Mouse (Mus musculus) midbrain, embryonic 12.5 days (tissue): ENCODE results near the gene Ttbk1. TPM values are rescaled to one million over a fixed set of nuclear protein-coding genes. Genes with fewer than 3 reads are reported as not detected.
"Not testable (repeated sequence)": the region's sequence is repeated elsewhere in the genome, so short reads cannot be mapped to it uniquely, and the experiment has no call there.

Experiments
- ATAC-seq: fragments of 200-750 bp; cut with Nextera tagmentation; 2 replicates; pipeline ENCODE4 v1.8.0; 2017; ENCODE audit warnings: low read depth, moderate TSS enrichment, moderate library complexity; ENCODE audit not compliant: low FRiP score
- H3K27ac ChIP-seq: fragments of 300-500 bp; sonication (generic); replicated peaks from 2 replicates; pipeline ENCODE4 v1.5.1; 2016; ENCODE audit warnings: mild to moderate bottlenecking
- H3K27me3 ChIP-seq: fragments of 300-500 bp; sonication (generic); 2 replicates; pipeline ENCODE4 v1.6.1; 2016; ENCODE audit warnings: mild to moderate bottlenecking
- H3K36me3 ChIP-seq: fragments of 300-500 bp; sonication (generic); 2 replicates; pipeline ENCODE4 v1.6.1; 2016
- H3K4me1 ChIP-seq: fragments of 300-500 bp; sonication (generic); 2 replicates; pipeline ENCODE4 v1.6.1; 2016
- H3K4me2 ChIP-seq: fragments of 300-500 bp; sonication (generic); replicated peaks from 2 replicates; pipeline ENCODE4 v1.6.1; 2016; ENCODE audit warnings: mild to moderate bottlenecking, moderate library complexity
- H3K4me3 ChIP-seq: fragments of 300-500 bp; sonication (generic); 2 replicates; pipeline ENCODE4 v1.5.1; 2016; ENCODE audit warnings: mild to moderate bottlenecking
- H3K9ac ChIP-seq: fragments of 300-500 bp; sonication (generic); replicated peaks from 2 replicates; pipeline ENCODE4 v1.6.1; 2016; ENCODE audit warnings: mild to moderate bottlenecking, moderate library complexity
- H3K9me3 ChIP-seq: fragments of 300-500 bp; sonication (generic); 2 replicates; pipeline ENCODE4 v1.6.1; 2016; ENCODE audit warnings: mild to moderate bottlenecking
- WGBS: fragments of 180-500 bp; shearing (Covaris S2); methylation state at CpG from one replicate; pipeline ENCODE4 v1.1.7; 2016; 5-methylcytosine and 5-hydroxymethylcytosine counted together
- polyA plus RNA-seq: library from polyadenylated mRNA; unstranded; fragments of >200 nt; fragmentation: Nextera tagmentation; extraction: Ambion mirVana; gene quantifications from 2 replicates; pipeline ENCODE4 v1.2.1, GENCODE M21; 2016

Gene Ttbk1
- polyA plus RNA-seq, 1 experiment from 2014 or later: 5.0 TPM

GRCm38 (mm10) chr17:46502775-46503174, 15.3 kb upstream of the Ttbk1 start:
- no peak for ATAC-seq
- no peaks in the 10 kb centered on the region for H3K9me3 ChIP-seq
- H3K9ac ChIP-seq: no peak overlapping the region
- no peak overlapping the region for H3K27ac ChIP-seq
- H3K36me3 ChIP-seq: peaks cover 41% of the 10 kb centered on the region
- H3K4me3 ChIP-seq: no peak overlapping the region
- no peaks in the 10 kb centered on the region; the same call in 1 of the 2 replicates for H3K27me3 ChIP-seq
- H3K4me2 ChIP-seq: no peak overlapping the region
- H3K4me1 ChIP-seq: 0 out of 2 replicates have a peak, but pooled peaks cover under 1% of the 10 kb centered on the region
- 86% methylated on average over 2 of the region's 2 CpGs for WGBS

DNA sequence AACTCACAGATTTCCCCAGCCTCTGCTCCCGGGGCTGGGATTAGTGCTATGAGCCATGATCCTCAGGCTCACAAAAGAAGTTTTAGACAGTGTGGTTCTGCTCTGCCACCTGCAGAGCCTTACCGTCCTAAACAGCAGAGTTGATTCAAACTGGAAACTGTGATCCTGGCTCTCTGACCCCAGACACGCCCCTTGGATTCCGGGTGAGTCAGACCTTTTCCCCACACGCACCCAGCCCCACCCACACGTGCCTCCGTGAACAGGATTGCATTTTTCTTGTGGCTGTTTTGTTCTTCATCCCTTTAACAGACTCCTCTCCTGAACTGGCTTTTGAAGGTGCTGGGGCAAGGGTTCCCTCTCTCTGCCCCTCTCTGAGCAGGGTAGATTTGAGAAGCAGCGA, 10.5 kb upstream of the Ttbk1 start:
- H3K9me3 ChIP-seq: no peaks in the 10 kb centered on the region
- no peak overlapping the region for H3K9ac ChIP-seq
- ATAC-seq: no peak
- H3K4me3 ChIP-seq: no peak overlapping the region
- H3K4me1 ChIP-seq: peaks cover 9% of the 10 kb centered on the region; the same call in 1 of the 2 replicates
- 65% methylated on average over 8 of the region's 8 CpGs for WGBS
- peaks cover 18% of the 10 kb centered on the region for H3K27me3 ChIP-seq
- H3K4me2 ChIP-seq: no peak overlapping the region
- H3K36me3 ChIP-seq: peaks cover 37% of the 10 kb centered on the region
- no peak overlapping the region for H3K27ac ChIP-seq

DNA sequence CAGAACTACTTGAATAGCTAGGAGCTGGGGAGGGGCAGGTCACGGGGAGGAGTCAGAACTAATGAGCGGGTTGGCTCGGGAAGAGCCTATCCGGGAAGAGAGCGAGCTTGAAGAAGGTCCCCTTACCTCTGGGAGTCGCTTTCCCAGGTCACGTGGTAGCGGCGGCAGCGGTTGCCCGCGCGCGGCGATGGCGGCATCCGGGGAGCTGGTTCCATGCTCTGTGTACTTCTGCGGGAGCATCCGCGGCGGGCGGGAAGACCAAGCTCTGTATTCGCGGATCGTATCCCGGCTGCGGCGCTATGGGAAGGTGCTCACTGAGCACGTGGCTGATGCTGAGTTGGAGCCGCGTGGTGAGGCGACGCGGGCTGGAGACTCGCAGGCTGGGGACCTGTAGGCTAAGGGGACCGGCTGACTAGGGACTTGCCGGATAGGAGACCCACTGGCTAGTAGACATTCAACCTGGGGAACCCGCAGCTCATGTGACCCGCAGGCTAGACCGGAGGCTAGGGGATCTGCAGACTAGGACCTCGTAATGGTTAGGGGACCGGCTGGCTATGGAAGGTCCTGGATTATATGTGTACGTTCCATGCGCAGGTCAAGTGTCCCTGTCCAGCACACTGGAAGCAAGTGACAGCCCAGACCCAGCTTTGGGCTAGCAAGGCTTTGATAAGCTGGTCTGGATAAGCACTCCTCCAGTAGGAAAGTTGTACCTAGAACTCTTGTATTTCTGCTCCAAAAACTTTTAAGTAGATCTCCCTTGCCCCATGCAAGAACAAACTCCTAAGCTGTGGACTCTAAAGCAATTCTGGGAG, 9.4 kb upstream of the Ttbk1 start, which contains the start of gene Dnph1:
TSS of gene Dnph1 (plus strand) at position 89 of the 812 bp plus-strand sequence.
- Histone ChIP-seq H3K27ac (peak within 1 kb of the TSS; percentile 42; the same call in 1 of the 2 replicates), H3K4me3 (peak within 1 kb of the TSS; percentile 66), H3K9me3 (no peaks in the 10 kb centered on the region), H3K4me1 (peaks cover 9% of the 10 kb centered on the region; the same call in 1 of the 2 replicates), H3K36me3 (peaks cover 32% of the 10 kb centered on the region), H3K4me2 (peak within 1 kb of the TSS; percentile 81), H3K27me3 (peaks cover 22% of the 10 kb centered on the region), H3K9ac (peak within 1 kb of the TSS; percentile 74)
- ATAC-seq: peak; percentile 96
- WGBS: under 1% methylated on average over 44 of the region's 44 CpGs

DNA sequence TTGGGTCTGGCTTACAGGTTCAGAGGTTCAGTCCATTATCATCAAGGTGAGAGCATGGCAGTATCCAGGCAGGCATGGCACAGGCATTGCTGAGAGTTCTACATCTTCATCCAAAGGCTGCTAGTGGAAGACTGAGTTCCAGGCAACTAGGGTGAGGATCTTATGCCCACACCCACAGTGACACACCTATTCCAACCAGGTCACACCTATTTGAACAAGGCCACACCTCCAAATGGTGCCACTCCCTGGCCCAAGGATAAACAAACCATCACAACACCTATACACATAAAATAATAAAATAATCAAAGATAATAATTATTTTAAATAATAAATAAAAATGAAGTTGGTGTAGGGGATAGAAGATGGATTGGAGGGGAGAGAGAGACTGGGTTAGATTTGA, 8.6 kb upstream of the Ttbk1 start:
- H3K4me1 ChIP-seq, H3K4me3 ChIP-seq, H3K9ac ChIP-seq, H3K4me2 ChIP-seq, H3K9me3 ChIP-seq, H3K27ac ChIP-seq: not testable (repeated sequence)
- ATAC-seq: 0 out of 2 replicates have a peak, but pooled peaks have one; percentile 1
- peaks cover 24% of the 10 kb centered on the region for H3K36me3 ChIP-seq
- H3K27me3 ChIP-seq: peaks cover 22% of the 10 kb centered on the region

DNA sequence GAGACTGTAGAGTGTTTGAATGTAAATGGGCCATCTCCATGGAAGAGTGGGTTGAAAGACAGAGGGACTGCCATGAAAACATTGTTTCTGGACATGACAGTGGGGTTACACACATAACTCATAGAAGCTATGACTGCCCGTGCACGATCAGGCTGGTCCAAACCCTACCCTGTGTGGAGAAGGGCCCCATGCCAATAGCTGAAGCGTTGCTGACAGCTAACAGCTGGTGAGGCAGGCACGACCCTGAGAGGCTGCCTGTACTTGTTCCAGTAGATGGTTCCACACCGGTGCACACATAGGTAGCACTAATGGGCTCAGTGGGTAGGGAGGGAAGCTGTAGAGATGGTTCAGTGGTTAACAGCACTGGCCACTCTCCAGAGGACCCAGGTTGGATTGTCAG, 8.0 kb upstream of the Ttbk1 start:
- Histone ChIP-seq H3K27ac (no peak overlapping the region), H3K4me1 (peaks cover 9% of the 10 kb centered on the region; the same call in 1 of the 2 replicates), H3K9me3 (no peaks in the 10 kb centered on the region), H3K36me3 (peaks cover 18% of the 10 kb centered on the region), H3K4me2 (no peak overlapping the region), H3K9ac (no peak overlapping the region), H3K27me3 (peaks cover 22% of the 10 kb centered on the region), H3K4me3 (no peak overlapping the region)
- no peak for ATAC-seq
- WGBS: 81% methylated on average over 5 of the region's 5 CpGs

- Histone ChIP-seq H3K36me3 (no peaks in the 10 kb centered on the region), H3K27me3 (peaks cover 55% of the 10 kb centered on the region), H3K4me1 (peaks cover 41% of the 10 kb centered on the region), H3K4me3 (peak overlapping the region; percentile 92), H3K4me2 (peak overlapping the region; percentile 78), H3K27ac (peak overlapping the region; percentile 25; the same call in 1 of the 2 replicates), H3K9me3 (no peaks in the 10 kb centered on the region), H3K9ac (peak overlapping the region; percentile 96)
- peak; percentile 50 for ATAC-seq
- 2% methylated on average over 19 of the region's 22 CpGs for WGBS
These were observed 480 bp downstream of the Ttbk1 start for GRCm38 (mm10) chr17:46486995-46487394.

DNA sequence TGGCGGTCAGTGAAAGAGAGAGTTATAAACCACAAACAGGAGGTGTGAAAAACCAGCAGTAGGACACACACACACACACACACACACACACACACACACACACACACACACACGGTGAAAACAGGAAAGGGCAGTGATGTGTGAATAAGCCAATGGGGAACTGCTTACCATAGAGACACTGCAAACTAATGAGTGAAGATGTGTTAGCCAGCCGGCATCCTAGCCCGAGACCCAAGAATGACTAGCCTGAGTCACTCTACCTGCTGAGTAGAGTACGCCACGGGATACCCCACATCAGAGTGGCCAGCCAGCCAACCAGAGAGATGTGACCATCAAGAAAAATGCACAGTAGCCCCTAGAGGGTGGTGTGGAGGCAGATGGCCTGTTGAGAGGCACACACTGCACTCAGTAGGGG, 3.0 kb downstream of the Ttbk1 start:
- peak overlapping the region; percentile 67 for H3K4me2 ChIP-seq
- H3K9ac ChIP-seq: peak overlapping the region; percentile 59
- no peak overlapping the region; the same call in 1 of the 2 replicates for H3K27ac ChIP-seq
- no peaks in the 10 kb centered on the region for H3K9me3 ChIP-seq
- peaks cover 46% of the 10 kb centered on the region for H3K27me3 ChIP-seq
- H3K4me1 ChIP-seq: peaks cover 41% of the 10 kb centered on the region
- no peak for ATAC-seq
- 16% methylated on average over 6 of the region's 6 CpGs for WGBS
- H3K4me3 ChIP-seq: peak overlapping the region; percentile 41
- peaks cover 18% of the 10 kb centered on the region for H3K36me3 ChIP-seq

DNA sequence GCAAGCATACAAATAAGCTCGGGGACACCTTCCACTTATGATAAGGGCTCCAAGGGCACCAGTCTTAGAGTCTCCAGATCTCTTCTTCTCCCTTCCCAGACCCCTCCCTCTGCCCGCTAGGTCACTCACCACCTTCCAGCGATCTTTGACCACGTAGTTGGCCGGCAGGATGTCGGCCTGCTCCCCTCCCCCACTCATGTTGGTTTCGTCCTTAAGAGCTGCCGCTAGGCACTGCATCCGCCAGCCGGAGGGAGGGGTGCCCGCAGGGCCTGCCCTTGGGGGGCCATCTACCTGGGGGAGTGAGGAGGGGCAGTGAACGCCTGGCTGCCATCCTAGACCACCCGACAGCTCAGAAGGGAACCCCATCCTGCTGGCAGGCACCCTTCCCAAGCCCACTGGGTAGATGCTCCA, 3.4 kb downstream of the Ttbk1 start:
- peaks cover 44% of the 10 kb centered on the region for H3K27me3 ChIP-seq
- H3K4me3 ChIP-seq: peak overlapping the region; percentile 41
- H3K9ac ChIP-seq: peak overlapping the region; percentile 59
- H3K4me2 ChIP-seq: peak overlapping the region; percentile 67
- H3K27ac ChIP-seq: no peak overlapping the region; the same call in 1 of the 2 replicates
- peak; percentile 17; the same call in 1 of the 2 replicates for ATAC-seq
- 2% methylated on average over 13 of the region's 13 CpGs for WGBS
- H3K4me1 ChIP-seq: peaks cover 41% of the 10 kb centered on the region
- no peaks in the 10 kb centered on the region for H3K9me3 ChIP-seq
- peaks cover 22% of the 10 kb centered on the region for H3K36me3 ChIP-seq

GRCm38 (mm10) chr17:46483561-46484001, 3.9 kb downstream of the Ttbk1 start:
- ATAC-seq: peak; percentile 47

GRCm38 (mm10) chr17:46477286-46477685, 10.2 kb downstream of the Ttbk1 start:
- H3K27me3 ChIP-seq: no peaks in the 10 kb centered on the region
- no peak overlapping the region for H3K4me3 ChIP-seq
- H3K4me2 ChIP-seq: no peak overlapping the region
- no peak overlapping the region for H3K27ac ChIP-seq
- peaks cover 5% of the 10 kb centered on the region; the same call in 1 of the 2 replicates for H3K4me1 ChIP-seq
- no peak overlapping the region for H3K9ac ChIP-seq
- ATAC-seq: no peak
- WGBS: 85% methylated on average over 15 of the region's 15 CpGs
- peaks cover 84% of the 10 kb centered on the region for H3K36me3 ChIP-seq
- H3K9me3 ChIP-seq: no peaks in the 10 kb centered on the region

More at GRCm38 (mm10) chr17:46483561-46484001, 3.9 kb downstream of the Ttbk1 start:
- peak overlapping the region; percentile 41 for H3K4me3 ChIP-seq
- H3K9ac ChIP-seq: peak overlapping the region; percentile 59
- no peak overlapping the region; the same call in 1 of the 2 replicates for H3K27ac ChIP-seq
- H3K9me3 ChIP-seq: no peaks in the 10 kb centered on the region
- H3K27me3 ChIP-seq: peaks cover 40% of the 10 kb centered on the region
- H3K36me3 ChIP-seq: peaks cover 27% of the 10 kb centered on the region
- H3K4me1 ChIP-seq: peaks cover 41% of the 10 kb centered on the region
- H3K4me2 ChIP-seq: peak overlapping the region; percentile 67
- 2% methylated on average over 16 of the region's 16 CpGs for WGBS

GRCm38 (mm10) chr17:46476601-46477000, 10.9 kb downstream of the Ttbk1 start:
- no peak overlapping the region for H3K27ac ChIP-seq
- 81% methylated on average over 8 of the region's 8 CpGs for whole genome bisulfite sequencing
- no peak overlapping the region for H3K4me3 ChIP-seq
- H3K36me3 ChIP-seq: peaks cover 89% of the 10 kb centered on the region
- ATAC-seq: no peak
- peaks cover 5% of the 10 kb centered on the region; the same call in 1 of the 2 replicates for H3K4me1 ChIP-seq
- no peaks in the 10 kb centered on the region for H3K9me3 ChIP-seq
- H3K9ac ChIP-seq: no peak overlapping the region
- H3K27me3 ChIP-seq: no peaks in the 10 kb centered on the region
- no peak overlapping the region for H3K4me2 ChIP-seq

GRCm38 (mm10) chr17:46467830-46468229, 19.6 kb downstream of the Ttbk1 start:
- Histone ChIP-seq H3K9ac (no peak overlapping the region), H3K4me2 (no peak overlapping the region), H3K4me3 (no peak overlapping the region), H3K27me3 (no peaks in the 10 kb centered on the region), H3K4me1 (no peaks in the 10 kb centered on the region), H3K9me3 (no peaks in the 10 kb centered on the region), H3K36me3 (peaks cover 82% of the 10 kb centered on the region), H3K27ac (no peak overlapping the region)
- WGBS: 74% methylated on average over 9 of the region's 9 CpGs
- no peak for ATAC-seq
